Mouse (Mus musculus): ENCODE results near the gene Sacm1l.

The Sacm1l gene

GRCm38 (mm10) chr9:123577360-123578192 is 48.0 kb downstream of the Sacm1l start:
- no peak for DNase-seq (ENCODE audit: inconsistent ontology term)

GRCm38 (mm10) chr9:123589240-123589910 is 59.8 kb downstream of the Sacm1l start:
- no peak for DNase-seq (ENCODE audit: inconsistent ontology term)

- no peak for DNase-seq (ENCODE audit: inconsistent ontology term)
Observed at GRCm38 (mm10) chr9:123595194-123595593, 65.6 kb downstream of the Sacm1l start.

GRCm38 (mm10) chr9:123596910-123597309 is 67.4 kb downstream of the Sacm1l start:
- no peak for DNase-seq (ENCODE audit: inconsistent ontology term)

GRCm38 (mm10) chr9:123597376-123597775 is 67.8 kb downstream of the Sacm1l start:
- DNase-seq (ENCODE audit: inconsistent ontology term) = no peak

GRCm38 (mm10) chr9:123601529-123601928 is 72.0 kb downstream of the Sacm1l start:
- no peak for DNase-seq (ENCODE audit: inconsistent ontology term)

- no peak for DNase-seq (ENCODE audit: inconsistent ontology term)
Observed at GRCm38 (mm10) chr9:123620311-123621098, 90.9 kb downstream of the Sacm1l start.

- DNase-seq (ENCODE audit: inconsistent ontology term) = no peak
Observed at GRCm38 (mm10) chr9:123624741-123625140, 95.2 kb downstream of the Sacm1l start.

GRCm38 (mm10) chr9:123625821-123626220 is 96.3 kb downstream of the Sacm1l start:
- no peak for DNase-seq (ENCODE audit: inconsistent ontology term)

- no peak for DNase-seq (ENCODE audit: inconsistent ontology term)
Observed at GRCm38 (mm10) chr9:123631666-123632065, 102.1 kb downstream of the Sacm1l start.

- no peak for DNase-seq (ENCODE audit: inconsistent ontology term)
Observed at GRCm38 (mm10) chr9:123632281-123632680, 102.7 kb downstream of the Sacm1l start, which contains the start of gene Slc6a20b. Slc6a20b (minus strand) TSS chr9:123632565.

GRCm38 (mm10) chr9:123632993-123633392 is 103.4 kb downstream of the Sacm1l start:
- no peak for DNase-seq (ENCODE audit: inconsistent ontology term)

- no peak for DNase-seq (ENCODE audit: inconsistent ontology term)
Observed at GRCm38 (mm10) chr9:123636771-123637170, 107.2 kb downstream of the Sacm1l start.

- DNase-seq (ENCODE audit: inconsistent ontology term) = no peak
Observed at GRCm38 (mm10) chr9:123638231-123638630, 108.7 kb downstream of the Sacm1l start.

GRCm38 (mm10) chr9:123638668-123639089 is 109.1 kb downstream of the Sacm1l start:
- peak; percentile 17 for DNase-seq (ENCODE audit: inconsistent ontology term)

- no peak for DNase-seq (ENCODE audit: inconsistent ontology term)
Observed at GRCm38 (mm10) chr9:123640106-123640505, 110.5 kb downstream of the Sacm1l start.
